Mouse (Mus musculus) liver, embryonic 14.5 days (tissue): ENCODE results near the gene Slc1a5.

Source experiments
- CTCF ChIP-seq: IDR thresholded peaks from 2 replicates; pipeline ENCODE4 v1.5.1; 2016; ENCODE audit warnings: antibody characterized with exemption, low read depth, control low read depth
- EP300 ChIP-seq: IDR thresholded peaks from 2 replicates; pipeline ENCODE4 v1.6.1; 2016; ENCODE audit warnings: antibody characterized with exemption, low read depth

DNA sequence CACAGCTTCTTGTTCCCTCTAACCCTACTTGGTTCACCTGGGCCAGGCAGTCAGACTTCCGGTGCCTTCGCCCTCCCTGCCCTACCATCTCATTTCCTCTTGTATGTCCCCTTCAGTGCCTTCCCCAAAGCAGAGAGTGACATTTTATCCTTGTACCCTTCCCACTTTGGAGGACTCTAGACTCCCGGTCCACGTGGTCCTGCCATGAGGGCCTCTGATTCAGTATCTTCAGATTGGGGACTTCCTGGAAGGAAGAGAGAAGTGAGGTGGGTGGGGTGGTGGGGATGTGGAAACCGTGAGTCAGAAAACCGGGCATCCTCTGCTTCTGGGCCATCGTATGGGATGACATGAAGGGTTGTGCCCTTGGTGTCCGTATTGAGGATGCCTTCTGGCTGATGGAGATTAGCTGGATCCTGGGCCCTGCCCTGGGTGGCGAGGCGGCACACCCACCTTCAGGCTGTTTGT is 2.1 kb downstream of the Slc1a5 start:
- 0 out of 2 replicates have a peak, but pooled peaks have one; percentile 2 for TF ChIP-seq CTCF
- peak; percentile 75; the same call in 1 of the 2 replicates for TF ChIP-seq EP300
